Mouse (Mus musculus) heart, adult 18-20 months (tissue): Measurements from ENCODE around the gene Sbk3. TPM values are rescaled to one million over a fixed set of nuclear protein-coding genes. Genes with fewer than 3 reads are reported as not detected.

Source experiments
- DNase-seq, 2 experiments: peaks; one replicate each; pipeline ENCODE4 v3.0.0; 2021 to 2022; ENCODE audit warnings: mixed read lengths in 1 of 2
- total RNA-seq, 2 experiments: library from RNA; stranded (reverse); gene quantifications; 2 replicates each; pipeline ENCODE4 v1.2.3; 2021

Gene Sbk3
- total RNA-seq, 2 experiments from 2014 or later, result 37.3 to 39.0 TPM

- no peak for DNase-seq
Observed at GRCm38 (mm10) chr7:4933103-4933502, 37.9 kb downstream of the Sbk3 start.

- DNase-seq, result no peak
Observed at GRCm38 (mm10) chr7:4928323-4928722, 42.6 kb downstream of the Sbk3 start.

- no peak for DNase-seq
Observed at GRCm38 (mm10) chr7:4927711-4928110, 43.3 kb downstream of the Sbk3 start.

GRCm38 (mm10) chr7:4926849-4927248, 44.1 kb downstream of the Sbk3 start:
- no peak for DNase-seq

- peak; percentile 69 to 72 for DNase-seq
Observed at GRCm38 (mm10) chr7:4925441-4926381, 45.3 kb downstream of the Sbk3 start, which contains the start of gene Ssc5d. Gene Ssc5d (plus strand): TSS chr7:4925785.

GRCm38 (mm10) chr7:4924891-4925301, 46.1 kb downstream of the Sbk3 start:
- DNase-seq, result peak; percentile 77 to 86

- DNase-seq, result no peak
Observed at GRCm38 (mm10) chr7:4924483-4924882, 46.5 kb downstream of the Sbk3 start.

GRCm38 (mm10) chr7:4923586-4924364, 47.2 kb downstream of the Sbk3 start:
- DNase-seq, result peak; percentile 54 to 65

- peak in 1 of 2 experiments; percentile 48 for DNase-seq
Observed at GRCm38 (mm10) chr7:4922931-4923565, 47.9 kb downstream of the Sbk3 start.

- DNase-seq, result peak; percentile 69 to 73
Observed at GRCm38 (mm10) chr7:4922508-4922907, 48.5 kb downstream of the Sbk3 start.

GRCm38 (mm10) chr7:4921824-4922482, 49.0 kb downstream of the Sbk3 start, which contains the start of gene Nat14:
Gene Nat14 (plus strand): TSS chr7:4922028.
- no peak for DNase-seq

GRCm38 (mm10) chr7:4920976-4921823, 49.8 kb downstream of the Sbk3 start:
- no peak for DNase-seq

- DNase-seq, result no peak
Observed at GRCm38 (mm10) chr7:4920496-4920895, 50.5 kb downstream of the Sbk3 start.

- no peak for DNase-seq
Observed at GRCm38 (mm10) chr7:4919971-4920370, 51.0 kb downstream of the Sbk3 start.

- no peak for DNase-seq
Observed at GRCm38 (mm10) chr7:4919096-4919495, 51.9 kb downstream of the Sbk3 start.

- no peak for DNase-seq
Observed at GRCm38 (mm10) chr7:4918681-4919080, 52.3 kb downstream of the Sbk3 start.

- no peak for DNase-seq
Observed at GRCm38 (mm10) chr7:4917494-4917893, 53.5 kb downstream of the Sbk3 start.

- peak in 1 of 2 experiments; percentile 55 for DNase-seq
Observed at GRCm38 (mm10) chr7:4915669-4916416, 55.1 kb downstream of the Sbk3 start.
